Mouse (Mus musculus) gastrocnemius, postnatal 25 days (tissue): ENCODE results near the gene Fam241b. TPM values are rescaled to one million over a fixed set of nuclear protein-coding genes. Genes with fewer than 3 reads are reported as not detected.
"Not testable (repeated sequence)": the region's sequence is repeated elsewhere in the genome, so short reads cannot be mapped to it uniquely, and the experiment has no call there.

Experiments used
- DNase-seq: peaks from one replicate; pipeline ENCODE4 v3.0.0; 2022
- total RNA-seq, 2 experiments: library from RNA; stranded (reverse); gene quantifications; 1 replicate in 1 of 2; 2 replicates in 1 of 2; pipeline ENCODE4 v1.2.3; 2021

Gene Fam241b
- total RNA-seq, 2 experiments from 2014 or later = 0.41 to 0.59 TPM

DNA sequence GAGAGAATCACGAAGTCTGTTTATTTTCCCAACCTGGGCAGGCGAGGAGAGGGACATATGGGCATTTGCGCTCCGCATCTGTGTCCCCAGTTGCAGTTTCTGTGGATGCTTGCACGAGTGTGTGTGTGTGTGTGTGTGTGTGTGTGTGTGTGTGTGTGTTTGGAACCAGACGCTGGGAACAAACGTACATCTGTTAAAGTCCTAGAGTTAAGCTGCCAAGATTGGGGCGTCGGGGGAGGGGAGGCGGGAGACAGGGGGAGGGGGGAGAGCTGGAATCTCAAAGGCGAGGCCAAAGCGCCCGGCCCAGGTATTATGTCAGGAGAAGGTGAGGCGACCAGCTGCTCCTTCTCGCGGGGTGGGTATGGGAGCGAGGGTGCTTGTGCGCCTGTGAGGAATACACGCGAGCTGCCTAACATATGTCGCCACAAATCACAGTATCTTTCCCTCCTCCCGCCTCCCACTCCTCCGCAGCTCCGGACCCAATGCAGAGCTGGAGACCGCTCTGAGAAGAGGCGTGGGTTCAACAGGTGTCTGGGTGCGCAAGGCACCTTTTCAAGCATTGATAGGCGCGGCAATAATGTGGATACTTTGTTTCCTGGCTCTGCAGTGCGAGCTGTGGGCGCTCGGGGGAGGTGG is 15.3 kb downstream of the Fam241b start:
- no peak for DNase-seq

DNA sequence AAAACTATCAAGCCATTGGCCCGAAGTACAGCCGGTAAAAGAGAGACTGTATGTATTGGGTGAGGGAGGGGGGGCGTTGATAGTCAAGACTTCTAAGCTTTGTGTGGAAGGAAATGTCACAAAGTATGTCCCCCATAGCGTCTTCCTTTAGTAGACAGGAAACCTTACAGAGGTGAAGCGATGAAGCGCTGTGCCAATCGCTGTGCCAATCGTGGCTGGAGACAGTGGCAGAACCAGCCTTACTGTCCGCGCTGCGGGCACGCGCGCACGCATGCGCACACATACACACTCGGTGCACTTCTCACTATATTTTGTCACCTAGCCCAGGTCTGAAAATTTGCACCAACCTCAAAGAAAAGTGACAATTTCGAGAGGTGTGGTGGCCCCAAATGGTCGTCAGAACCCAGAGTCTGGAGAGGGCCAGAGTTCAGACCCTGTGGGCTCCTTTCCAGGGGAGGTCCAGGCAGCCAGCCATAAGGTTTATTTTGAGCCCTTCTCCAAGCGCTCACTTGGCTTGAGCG is 15.9 kb downstream of the Fam241b start:
- no peak for DNase-seq

DNA sequence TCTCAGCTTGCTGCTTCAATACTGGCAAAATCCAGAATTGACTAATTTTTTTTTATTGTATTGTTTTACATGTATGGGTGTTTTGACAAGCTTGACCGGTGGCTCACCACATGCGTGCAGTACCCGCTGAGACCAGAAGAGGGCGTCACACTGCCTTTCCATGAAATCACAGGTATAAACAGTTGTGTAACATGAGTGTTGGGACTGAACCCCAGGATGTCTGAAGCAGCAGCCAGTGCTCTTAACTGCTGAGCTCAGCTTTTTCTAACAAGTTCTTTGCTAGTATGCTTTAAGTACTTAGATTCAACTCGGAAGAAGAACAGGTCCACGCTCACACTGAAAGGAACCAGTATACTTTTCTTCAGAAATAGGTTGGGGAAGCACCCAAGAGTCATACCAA is 16.6 kb downstream of the Fam241b start:
- no peak for DNase-seq

DNA sequence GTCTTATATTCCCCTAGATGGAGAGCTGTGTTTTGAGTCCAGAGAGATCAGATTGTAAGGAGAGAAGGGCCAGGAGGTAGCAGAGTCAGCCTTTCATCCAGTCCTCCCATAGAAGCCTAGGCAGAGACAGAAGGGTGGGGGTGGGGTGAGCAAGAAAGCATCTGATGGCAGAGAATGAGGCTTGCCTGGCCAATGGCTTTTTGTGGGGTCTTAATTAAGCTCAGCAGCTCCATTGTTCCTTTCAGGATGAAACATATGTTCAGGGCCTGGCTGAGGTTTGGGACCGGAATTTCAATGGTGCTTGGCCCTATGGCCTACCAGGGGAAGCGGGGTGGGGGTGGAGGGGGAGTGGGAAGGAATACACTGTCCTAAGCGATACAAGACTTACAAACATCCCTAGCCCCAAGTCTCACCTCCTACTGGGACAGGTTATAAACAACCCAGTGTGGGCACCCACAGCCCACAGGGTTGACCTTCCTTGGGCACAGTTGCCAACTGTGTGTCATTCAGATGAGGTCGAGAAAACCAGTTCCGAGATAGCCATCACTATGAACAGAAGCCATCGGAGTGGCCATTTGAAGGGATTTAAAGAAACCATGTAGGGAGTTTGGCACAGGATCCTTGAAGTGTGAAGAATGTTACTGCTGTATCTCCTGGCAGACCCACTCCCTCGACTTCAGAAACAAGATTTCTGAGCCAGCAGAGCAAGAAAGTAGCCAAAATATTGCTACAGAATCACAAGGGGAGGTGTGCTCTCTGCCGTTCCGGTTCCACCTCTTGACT is 29.7 kb downstream of the Fam241b start:
- DNase-seq = no peak

DNA sequence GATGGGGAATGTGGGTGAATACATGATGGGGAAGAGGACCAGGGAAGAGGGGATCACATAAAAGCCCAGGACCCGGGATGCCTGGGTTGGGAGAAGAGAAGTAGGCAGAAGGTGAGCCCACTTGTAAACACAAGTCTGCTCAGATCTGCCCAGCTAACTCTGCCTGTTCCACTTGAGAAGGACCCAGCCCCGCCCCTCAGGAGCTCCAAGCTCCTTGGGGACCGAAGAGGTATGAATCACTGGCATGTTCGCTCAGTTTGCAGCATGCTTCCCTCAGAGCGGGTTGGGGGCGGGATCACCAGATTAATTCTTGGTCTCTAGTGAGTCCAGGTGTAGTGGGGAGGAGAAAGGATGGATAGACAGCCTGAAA is 32.5 kb downstream of the Fam241b start:
- DNase-seq = no peak

DNA sequence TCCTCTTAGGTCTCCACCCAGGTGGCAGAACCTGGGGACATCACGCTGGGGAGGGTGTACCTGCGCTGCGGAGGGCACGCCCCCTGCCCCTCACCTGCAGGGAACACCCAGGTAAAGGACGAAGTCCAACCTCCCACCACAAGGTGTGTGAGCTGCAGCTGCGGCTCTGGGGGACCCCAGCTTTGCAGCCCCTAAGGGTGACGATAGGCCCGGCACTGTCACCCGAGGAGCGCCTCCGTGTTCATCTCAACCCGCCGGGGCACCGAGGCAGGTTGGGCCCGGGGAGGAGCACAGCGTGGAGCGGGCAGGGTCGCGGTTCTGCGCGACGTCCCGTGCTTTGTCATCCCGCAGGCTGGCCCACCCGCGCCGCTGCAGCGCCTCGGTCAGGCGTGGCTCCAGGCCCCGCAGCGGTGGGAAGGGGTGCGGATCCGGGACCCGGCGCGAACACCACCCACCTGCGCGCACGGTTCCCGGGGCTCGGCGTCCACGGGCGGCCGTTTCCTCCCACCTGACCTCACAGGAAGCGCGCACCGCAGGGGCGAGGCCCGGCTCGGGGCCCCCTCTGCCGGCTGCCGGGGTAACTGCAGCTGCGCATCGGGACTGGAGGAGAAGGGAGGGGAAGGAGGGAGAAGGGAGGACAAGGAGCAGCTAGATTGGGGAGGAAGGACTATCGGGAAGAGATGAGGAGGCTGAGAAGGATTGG is 33.1 kb downstream of the Fam241b start:
- peak; percentile 70 for DNase-seq

DNA sequence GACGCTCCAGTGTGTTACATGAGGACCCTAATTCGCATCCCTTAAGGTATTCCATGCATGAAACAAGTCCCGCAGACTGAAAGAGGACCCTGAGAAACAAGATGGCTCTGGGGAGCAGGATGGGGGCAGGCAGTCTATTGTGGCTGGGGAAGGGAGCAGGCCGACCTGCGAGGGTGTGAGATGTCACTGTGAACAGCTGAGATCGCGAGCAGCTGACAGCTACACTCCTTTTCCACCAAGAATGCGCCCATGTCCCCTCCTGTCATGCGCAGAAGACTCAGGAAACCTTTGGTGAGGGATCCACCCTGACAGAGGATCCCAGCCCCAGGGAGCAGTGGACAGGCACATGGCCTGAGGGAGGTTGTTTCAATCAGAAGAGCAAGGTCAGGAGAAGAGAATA is 36.7 kb downstream of the Fam241b start:
- no peak for DNase-seq

DNA sequence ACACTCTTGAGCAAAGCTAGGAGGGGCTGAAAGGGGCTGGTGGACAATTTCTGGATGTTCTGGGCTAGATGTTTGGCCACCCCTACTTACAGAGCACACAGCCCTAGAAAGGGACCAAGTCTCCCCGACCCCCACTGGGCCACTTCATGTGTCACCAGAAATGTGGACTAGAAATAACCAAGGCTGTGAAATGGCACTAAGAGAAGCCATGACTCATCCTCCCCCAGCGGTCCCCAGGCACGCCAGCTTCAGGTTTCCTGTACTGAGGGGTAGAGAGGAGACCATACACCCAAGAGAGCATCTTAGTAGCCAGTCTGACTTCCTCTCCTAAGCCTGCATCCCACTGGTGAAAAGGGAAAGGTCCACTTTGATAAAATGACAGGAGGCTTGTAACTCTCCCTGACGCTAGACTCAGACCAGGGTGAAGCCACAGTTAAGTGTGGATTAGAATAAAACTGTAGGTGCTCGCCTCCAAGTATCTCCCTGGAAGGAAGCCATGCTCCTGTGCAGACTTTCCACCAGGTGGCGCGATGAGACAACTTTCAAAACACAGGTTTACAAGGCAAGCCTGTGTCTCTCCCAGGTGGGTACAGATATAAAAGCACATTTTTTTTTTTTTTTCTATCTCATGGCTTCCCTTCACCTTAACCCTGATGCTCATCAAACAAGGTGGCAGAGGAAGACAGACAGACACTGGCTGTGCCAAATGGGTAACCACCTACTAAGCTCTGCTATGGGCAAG is 38.7 kb downstream of the Fam241b start:
- DNase-seq = no peak

DNA sequence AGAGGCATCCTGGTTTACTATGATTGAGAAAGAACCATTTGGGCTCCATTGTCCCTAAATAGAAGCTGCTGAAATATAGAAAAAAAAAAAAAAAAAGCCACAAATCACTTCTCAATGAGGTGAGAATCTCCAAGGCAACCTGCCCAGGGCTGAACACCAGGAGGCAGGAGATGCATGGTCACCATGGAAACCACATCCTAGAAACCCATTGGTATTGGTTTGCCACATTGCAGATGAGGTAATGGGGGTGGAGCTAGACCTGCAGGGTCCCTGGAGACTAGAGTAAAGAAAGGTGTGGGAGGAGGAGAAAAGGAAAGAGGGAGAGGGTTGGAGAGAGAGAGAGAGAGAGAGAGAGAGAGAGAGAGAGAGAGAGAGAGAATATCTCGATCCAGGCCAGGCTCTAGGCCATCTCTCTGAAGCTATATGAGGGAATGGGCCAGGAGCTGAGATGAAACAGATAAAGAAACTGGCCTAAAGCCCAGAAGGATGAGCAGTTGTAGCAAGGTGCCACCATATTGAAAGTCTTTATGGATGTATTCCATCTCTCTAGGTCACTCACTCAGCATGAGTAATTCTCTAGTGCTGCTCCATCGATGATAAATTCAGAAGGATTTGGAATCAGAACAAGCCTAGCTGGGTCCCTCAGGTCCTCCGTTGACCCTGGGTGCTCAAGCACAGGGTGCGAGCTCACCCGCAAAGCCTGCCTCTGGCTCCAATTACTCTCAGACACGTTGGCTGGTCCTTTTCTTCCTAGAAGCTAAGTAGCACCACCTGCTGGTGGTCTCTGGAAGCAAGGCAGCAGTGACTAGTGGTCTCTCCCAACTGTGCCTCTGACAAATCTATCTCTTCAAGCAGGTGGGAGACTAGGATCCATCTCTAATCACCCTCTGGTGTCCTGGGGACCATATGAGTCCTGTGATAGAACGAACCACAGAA is 41.9 kb downstream of the Fam241b start:
- no peak for DNase-seq

DNA sequence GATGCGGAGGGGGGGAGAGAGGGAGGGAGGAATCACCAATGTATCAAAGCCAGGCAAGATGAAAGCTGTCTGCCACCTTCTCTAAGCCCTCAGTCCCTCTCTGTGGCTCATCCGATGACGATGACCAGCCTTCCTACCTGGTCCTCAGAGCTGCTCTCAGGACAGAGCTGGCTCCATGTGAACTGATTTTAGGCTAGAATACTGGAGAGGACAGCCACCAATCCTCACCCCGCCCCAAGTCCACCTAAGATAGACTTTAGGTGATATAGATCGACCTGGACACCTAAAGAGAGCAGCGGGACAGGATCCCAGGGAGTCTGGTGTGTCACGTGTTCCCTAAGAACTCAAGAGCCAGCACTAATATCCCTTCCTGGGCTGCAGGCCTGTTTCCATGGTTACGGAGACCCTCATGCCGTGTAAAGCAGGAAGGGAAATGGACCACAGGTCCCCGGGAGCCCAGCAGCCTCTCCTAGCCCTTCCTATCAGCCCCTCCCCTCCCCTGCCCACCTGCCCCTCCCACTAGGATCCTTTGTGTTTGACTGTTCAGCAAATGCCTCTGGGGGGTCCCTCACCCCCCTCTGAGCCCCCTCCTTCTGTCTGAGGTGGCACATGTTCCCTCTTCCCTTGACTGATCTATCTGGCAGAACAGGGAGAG is 43.8 kb downstream of the Fam241b start:
- DNase-seq = no peak

DNA sequence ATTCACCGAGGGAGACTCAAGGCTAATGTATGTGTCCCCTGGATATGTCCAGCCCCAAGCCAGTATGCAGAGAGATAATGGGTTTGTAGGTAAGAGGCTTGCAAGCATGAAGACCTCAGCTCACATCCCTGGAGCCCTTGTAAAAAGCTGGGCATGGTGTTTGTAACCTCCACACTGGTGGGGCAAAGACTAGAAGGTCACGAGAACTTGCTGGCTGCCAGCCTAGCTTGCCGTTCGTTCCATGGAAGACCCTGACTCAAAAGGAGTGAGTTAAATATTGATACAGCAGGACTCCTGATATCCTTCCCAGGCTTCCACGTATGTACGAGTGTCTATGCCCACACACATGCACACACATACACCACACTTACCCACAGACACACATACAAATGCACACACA is 49.3 kb downstream of the Fam241b start:
- no peak for DNase-seq

DNA sequence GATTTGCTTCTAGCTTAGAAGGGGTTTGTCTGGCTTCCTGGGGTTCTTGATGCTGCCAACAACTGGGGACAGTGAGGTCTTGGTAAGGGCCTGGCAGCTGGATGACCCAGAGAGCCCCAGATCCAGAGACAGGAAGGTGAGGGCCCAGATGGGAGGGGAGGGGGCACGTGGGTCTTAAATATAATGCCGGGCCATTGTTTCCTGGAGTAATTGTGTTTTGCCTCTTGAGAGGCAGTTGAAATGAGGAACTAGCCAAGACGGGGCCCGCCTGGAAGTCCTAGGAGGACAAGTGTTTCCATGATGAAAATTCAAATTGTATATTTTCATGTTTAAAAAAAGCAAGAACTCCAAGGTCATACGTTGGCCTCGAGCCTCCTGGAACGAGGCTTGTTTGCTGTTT is 49.8 kb downstream of the Fam241b start:
- DNase-seq = no peak

DNA sequence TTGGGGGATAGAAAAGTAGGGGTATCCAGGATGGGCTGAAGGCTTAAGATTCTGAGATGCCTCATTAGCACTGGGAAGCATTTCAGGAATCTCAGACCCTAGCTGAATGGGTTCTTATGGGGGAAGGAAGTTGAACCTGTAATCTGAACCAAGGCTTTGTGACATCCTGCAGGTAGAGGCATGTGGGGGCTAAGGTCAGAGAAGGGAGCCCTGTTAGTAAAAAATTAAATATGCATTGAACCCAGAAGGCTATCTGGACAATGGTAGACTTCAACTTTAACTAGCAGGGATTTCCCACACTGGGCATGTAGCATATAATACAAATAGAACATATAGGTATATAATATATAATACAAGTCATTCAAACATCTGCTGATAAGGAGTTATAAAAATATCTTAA is 54.2 kb downstream of the Fam241b start:
- DNase-seq = no peak

DNA sequence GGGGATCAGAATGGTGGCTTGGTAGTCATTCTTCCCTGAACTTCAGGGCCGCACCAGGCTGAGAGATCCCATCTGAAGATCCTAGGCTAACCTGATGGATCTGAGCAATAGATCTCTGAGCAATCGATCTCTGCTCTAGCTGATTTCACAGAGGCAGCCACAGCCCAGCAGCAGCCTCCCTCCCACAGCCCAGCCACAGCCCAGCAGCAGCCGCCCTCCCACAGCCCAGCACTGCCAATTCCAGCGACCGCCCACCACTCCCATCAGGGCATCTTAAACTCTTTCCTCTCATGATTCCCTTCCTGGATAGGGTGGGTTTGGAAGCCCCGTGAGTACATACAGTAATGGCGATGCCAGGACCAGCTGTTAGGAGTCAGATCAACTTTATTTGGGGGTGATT is 54.6 kb downstream of the Fam241b start:
- DNase-seq = no peak

DNA sequence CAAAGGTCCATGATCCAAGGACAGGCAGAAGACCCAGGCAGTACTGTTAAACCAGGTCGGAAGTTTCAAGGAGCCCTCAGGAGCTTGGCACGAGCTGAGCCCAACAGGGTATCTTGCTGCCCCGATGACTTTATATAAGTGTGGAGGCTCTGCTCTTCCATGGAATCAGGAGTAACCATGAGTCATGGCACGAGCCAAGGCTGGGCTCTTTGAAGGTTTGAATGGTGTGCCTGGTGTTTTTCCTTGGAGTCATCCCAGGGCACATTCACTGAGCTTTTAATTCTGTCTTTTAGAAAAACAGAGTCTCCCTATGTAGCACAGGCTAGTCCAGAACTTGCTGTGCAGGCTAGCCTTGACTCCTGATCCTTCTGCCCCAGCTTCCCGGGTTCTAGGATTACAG is 55.3 kb downstream of the Fam241b start:
- no peak for DNase-seq

DNA sequence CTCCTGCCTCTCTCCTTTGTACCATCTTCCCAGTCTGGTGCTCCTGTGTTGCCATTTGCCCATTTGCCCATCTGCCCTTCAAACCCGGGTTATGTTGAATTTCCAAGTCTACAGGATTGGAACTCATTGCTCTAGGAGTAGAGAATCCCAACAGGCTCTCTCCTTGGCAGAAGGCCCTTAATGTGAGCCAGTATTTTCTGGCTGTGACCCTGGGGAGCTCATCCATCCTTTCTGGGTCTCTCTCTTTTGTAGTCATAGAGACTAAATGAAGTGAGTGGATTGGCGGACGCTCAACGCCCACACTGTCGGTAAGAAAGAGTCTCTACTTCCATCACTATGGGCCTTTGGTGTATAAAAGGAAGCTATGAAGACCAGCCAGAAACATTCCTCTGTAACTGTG is 56.9 kb downstream of the Fam241b start:
- no peak for DNase-seq

DNA sequence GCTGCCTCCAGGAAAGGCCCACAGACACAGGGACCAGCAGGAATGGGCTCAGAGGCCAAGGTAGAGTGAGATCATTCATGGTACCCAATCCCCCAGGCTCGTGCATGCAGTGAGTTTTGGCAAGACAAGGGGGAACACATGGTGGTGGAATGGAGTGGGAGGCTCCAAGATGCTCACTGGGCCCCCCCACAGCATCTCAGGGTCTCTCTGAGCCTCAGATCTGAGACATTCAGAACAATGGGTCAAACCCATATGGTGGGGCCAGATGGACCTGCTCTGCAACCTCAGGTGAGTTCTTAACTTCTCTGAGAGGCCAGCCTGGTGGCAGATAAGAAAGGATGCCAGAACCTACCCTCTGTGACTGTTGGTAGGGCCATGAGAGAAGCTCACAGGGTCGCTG is 57.7 kb downstream of the Fam241b start:
- DNase-seq = no peak

DNA sequence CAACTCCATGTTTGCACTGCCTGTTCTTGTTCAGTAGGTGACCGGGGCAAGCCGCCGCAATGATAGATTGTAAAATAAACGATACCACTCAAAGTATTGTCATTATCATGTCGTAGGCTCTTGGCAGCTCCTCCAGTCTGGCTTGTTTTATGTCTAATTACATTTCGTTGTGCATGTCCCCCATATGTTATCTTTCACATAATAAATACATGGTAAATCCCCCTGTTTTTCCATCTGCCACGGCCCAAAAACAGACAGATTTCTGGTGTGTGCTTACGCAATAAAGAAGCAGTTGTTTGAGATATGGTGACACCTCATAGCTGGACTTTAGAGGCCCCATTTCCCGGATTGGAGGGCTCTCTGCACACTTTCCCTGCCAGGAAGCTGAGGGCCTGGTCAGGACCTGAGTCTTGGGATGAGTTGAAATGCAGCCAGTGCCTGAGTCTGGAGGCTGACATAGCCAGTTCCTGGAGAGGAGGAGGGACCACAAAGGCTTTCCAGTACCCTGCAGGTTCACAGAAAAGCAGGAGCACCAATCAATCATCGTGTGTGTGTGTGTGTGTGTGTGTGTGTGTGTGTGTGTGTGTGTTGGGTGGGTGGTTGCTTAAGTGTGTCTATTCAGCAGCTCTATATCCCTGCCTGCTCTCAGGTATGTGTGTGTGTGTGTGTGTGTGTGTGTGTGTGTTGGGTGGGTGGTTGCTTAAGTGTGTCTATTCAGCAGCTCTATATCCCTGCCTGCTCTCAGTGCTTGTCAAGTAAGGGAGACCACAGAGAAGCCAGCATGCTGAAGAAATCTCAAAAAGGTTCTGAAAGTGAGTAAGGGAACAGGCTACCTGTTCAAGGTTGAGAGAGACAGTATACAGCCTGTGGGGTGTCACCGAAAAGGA is 67.2 kb downstream of the Fam241b start:
- no peak for DNase-seq

DNA sequence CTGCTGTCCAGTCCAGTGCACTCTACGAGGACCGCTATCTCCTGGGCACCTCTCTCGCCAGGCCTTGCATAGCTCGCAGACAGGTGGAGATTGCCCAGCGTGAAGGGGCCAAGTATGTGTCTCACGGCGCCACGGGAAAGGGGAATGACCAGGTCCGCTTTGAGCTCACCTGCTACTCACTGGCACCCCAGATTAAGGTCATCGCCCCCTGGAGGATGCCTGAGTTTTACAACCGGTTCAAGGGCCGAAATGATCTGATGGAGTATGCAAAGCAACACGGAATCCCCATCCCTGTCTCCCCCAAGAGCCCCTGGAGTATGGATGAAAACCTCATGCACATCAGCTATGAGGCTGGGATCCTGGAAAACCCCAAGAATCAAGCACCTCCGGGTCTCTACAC is 72.4 kb downstream of the Fam241b start:
- DNase-seq = not testable (repeated sequence)

DNA sequence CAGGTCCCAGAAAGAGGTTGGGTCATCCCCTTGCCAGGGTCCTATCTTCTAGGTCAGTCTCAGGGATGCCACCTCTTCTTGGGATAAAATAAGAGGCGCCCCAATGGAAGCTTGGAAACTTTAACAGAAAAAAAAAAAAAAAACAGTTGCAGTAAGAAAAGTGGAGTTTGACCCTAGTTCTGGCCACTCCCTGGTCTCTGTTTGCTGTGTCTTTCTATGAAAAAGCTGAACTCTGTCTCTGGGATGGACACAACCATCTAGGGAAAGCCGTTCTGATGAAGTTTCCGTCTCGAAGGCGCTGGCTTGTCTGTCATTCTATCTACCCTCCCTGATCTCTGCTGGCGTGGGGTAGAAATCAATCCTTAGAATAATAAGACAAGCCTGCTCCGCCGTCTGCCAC is 73.1 kb downstream of the Fam241b start:
- no peak for DNase-seq
